ENCODE assay signal across 8 mouse cellular contexts in genomic region chr4:136144126-136144926, GRCm38 (mm10). TPM values are rescaled to one million over a fixed set of nuclear protein-coding genes. Genes with fewer than 3 reads are reported as not detected.
DNase-seq lines count a peak whose midpoint lies in the region; ATAC-seq and TF ChIP-seq lines count a peak whose summit lies in the region.

No protein-coding gene starts in this region.

- ATAC-seq in intestine, embryonic 15.5 days, result peak; percentile 20; the same call in 1 of the 2 replicates
- peak; percentile 3; the same call in 1 of the 2 replicates for ATAC-seq in liver, postnatal 0 days
- no peak for ATAC-seq in neural tube, embryonic 12.5 days (ENCODE audit: low FRiP score, low read depth)
- ATAC-seq in frontal cortex, adult (ENCODE audit: low TSS enrichment), result no peak

- H3K4me2 ChIP-seq in intestine, embryonic 15.5 days (replicated peaks), result peak overlapping the region; percentile 82
- H3K4me2 ChIP-seq in liver, postnatal 0 days (ENCODE audit: low read depth, low read length), result peak overlapping the region; percentile 68
- peak overlapping the region; percentile 84 for H3K4me2 ChIP-seq in neural tube, embryonic 12.5 days (replicated peaks)

- H3K9ac ChIP-seq in intestine, embryonic 15.5 days, result peak overlapping the region; percentile 91
- peak overlapping the region; percentile 74 for H3K9ac ChIP-seq in liver, postnatal 0 days (replicated peaks)
- peak overlapping the region; percentile 85 for H3K9ac ChIP-seq in neural tube, embryonic 12.5 days

- intact Hi-C loops in gastrocnemius, postnatal 36 days (cut with DNase I), result no loop called here

- DNase-seq in ES-CJ7 (ENCODE audit: low read depth, low spot score), result peak; percentile 46
- DNase-seq in gastrocnemius, postnatal 36 days, result peak; percentile 69 to 70
- DNase-seq in liver, postnatal 0 days, result peak; percentile 71
- peak; percentile 84 for DNase-seq in thymus, postnatal 25 days

- no peak for TF ChIP-seq POLR2A in bone marrow macrophage, adult 2 months (IDR thresholded peaks at IDR 0.05; ENCODE audit: borderline replicate concordance, low read depth, low read length)

- H3K27ac ChIP-seq in bone marrow macrophage, adult 2 months (ENCODE audit: insufficient read depth, low read depth, low read length), result no peak overlapping the region
- peak overlapping the region; percentile 96 for H3K27ac ChIP-seq in intestine, embryonic 15.5 days
- peak overlapping the region; percentile 90 for H3K27ac ChIP-seq in liver, postnatal 0 days (ENCODE audit: low read depth)
- H3K27ac ChIP-seq in neural tube, embryonic 12.5 days, result peak overlapping the region; percentile 69

- H3K36me3 ChIP-seq in intestine, embryonic 15.5 days, result no peaks in the 10 kb centered on the region
- no peaks in the 10 kb centered on the region for H3K36me3 ChIP-seq in liver, postnatal 0 days (replicated peaks; ENCODE audit: insufficient read depth, low read length)
- H3K36me3 ChIP-seq in neural tube, embryonic 12.5 days, result no peaks in the 10 kb centered on the region

- WGBS in intestine, embryonic 15.5 days, result under 1% methylated on average over 50 of the region's 50 CpGs
- WGBS in liver, postnatal 0 days (ENCODE audit: insufficient replicate concordance), result under 1% methylated on average over 50 of the region's 50 CpGs
- under 1% methylated on average over 50 of the region's 50 CpGs for WGBS in neural tube, embryonic 12.5 days

- no peaks in the 10 kb centered on the region for H3K9me3 ChIP-seq in intestine, embryonic 15.5 days
- no peaks in the 10 kb centered on the region for H3K9me3 ChIP-seq in liver, postnatal 0 days (ENCODE audit: low read length)
- H3K9me3 ChIP-seq in neural tube, embryonic 12.5 days, result no peaks in the 10 kb centered on the region

- peak overlapping the region; percentile 65 for H3K4me3 ChIP-seq in bone marrow macrophage, adult 2 months (ENCODE audit: insufficient read depth, low read length)
- peak overlapping the region; percentile 79 for H3K4me3 ChIP-seq in intestine, embryonic 15.5 days (replicated peaks)
- peak overlapping the region; percentile 56 for H3K4me3 ChIP-seq in liver, postnatal 0 days (ENCODE audit: low read depth, low read length)
- peak overlapping the region; percentile 73 for H3K4me3 ChIP-seq in neural tube, embryonic 12.5 days

- no peaks in the 10 kb centered on the region for H3K27me3 ChIP-seq in intestine, embryonic 15.5 days (replicated peaks)
- peaks cover 71% of the 10 kb centered on the region for H3K27me3 ChIP-seq in liver, postnatal 0 days (ENCODE audit: insufficient read depth, low read length)
- H3K27me3 ChIP-seq in neural tube, embryonic 12.5 days (replicated peaks), result 0 out of 2 replicates have a peak, but pooled peaks cover 7% of the 10 kb centered on the region

- TF ChIP-seq CTCF in bone marrow macrophage, adult 2 months (IDR thresholded peaks at IDR 0.05; ENCODE audit: low read depth, low read length), result no peak
- no peak for TF ChIP-seq CTCF in liver, postnatal 0 days (IDR thresholded peaks at IDR 0.05; ENCODE audit: low read depth)

- peaks cover 35% of the 10 kb centered on the region for H3K4me1 ChIP-seq in bone marrow macrophage, adult 2 months (ENCODE audit: control insufficient read depth, insufficient read depth, low read length)
- H3K4me1 ChIP-seq in intestine, embryonic 15.5 days (replicated peaks), result peaks cover 47% of the 10 kb centered on the region
- H3K4me1 ChIP-seq in liver, postnatal 0 days (ENCODE audit: insufficient read depth), result peaks cover 48% of the 10 kb centered on the region
- H3K4me1 ChIP-seq in neural tube, embryonic 12.5 days, result peaks cover 77% of the 10 kb centered on the region

- TF ChIP-seq EP300 in liver, postnatal 0 days (IDR thresholded peaks at IDR 0.05; ENCODE audit: low read depth), result peak; percentile 16; the same call in 1 of the 2 replicates

RNA-seq across cellular contexts. Expression of gene Id3, which starts 1.0 kb away (rescaled TPM):
- polyA plus RNA-seq in bone marrow macrophage, adult 2 months (2012; ENCODE audit: insufficient read depth, insufficient read length, missing spikeins), result 7.7 and 8.4 TPM in 2 replicates
- total RNA-seq in gastrocnemius, postnatal 36 days (2021), result 10 to 100 TPM; 13.8 to 14.1 TPM
- polyA plus RNA-seq in intestine, embryonic 15.5 days (2015; fragmentation: Nextera tagmentation; extraction: Ambion mirVana), result 269 and 285 TPM in 2 replicates
- polyA plus RNA-seq in liver, postnatal 0 days (2015; fragmentation: Nextera tagmentation; extraction: Ambion mirVana), result 77.3 and 79.1 TPM in 2 replicates
- polyA plus RNA-seq in neural tube, embryonic 12.5 days (2016; fragmentation: Nextera tagmentation; extraction: Ambion mirVana), result 325 and 330 TPM in 2 replicates

RNA-seq across cellular contexts. Expression of gene E2f2, which starts 27.9 kb away (rescaled TPM):
- polyA plus RNA-seq in bone marrow macrophage, adult 2 months (2012; ENCODE audit: insufficient read depth, insufficient read length, missing spikeins), result 20.0 and 20.8 TPM in 2 replicates
- total RNA-seq in gastrocnemius, postnatal 36 days (2021), result 1 to 10 TPM; 1.3 to 1.9 TPM
- polyA plus RNA-seq in intestine, embryonic 15.5 days (2015; fragmentation: Nextera tagmentation; extraction: Ambion mirVana), result 8.1 and 9.8 TPM in 2 replicates
- 48.6 and 50.2 TPM in 2 replicates for polyA plus RNA-seq in liver, postnatal 0 days (2015; fragmentation: Nextera tagmentation; extraction: Ambion mirVana)
- polyA plus RNA-seq in neural tube, embryonic 12.5 days (2016; fragmentation: Nextera tagmentation; extraction: Ambion mirVana), result 9.5 and 10.4 TPM in 2 replicates

Comparison
In these comparisons a context has a peak if more than half of its experiments do, and no peak if none do; other contexts are left out.
1. ATAC-seq: peak in intestine, embryonic 15.5 days (single experiment) and liver, postnatal 0 days (single experiment); none in neural tube, embryonic 12.5 days (single experiment) and frontal cortex, adult (single experiment).
2. Peak in every context shown above with its lines, with median percentiles within 50 percentile points of each other: DNase-seq, H3K4me3 ChIP-seq, H3K4me2 ChIP-seq and H3K9ac ChIP-seq.